Mouse (Mus musculus) ovary, postnatal 36 days (tissue): Measurements from ENCODE around the gene Rpl37.
A peak's percentile ranks its signal among the peaks of the same experiment; 100 is the strongest.

Source experiments
- DNase-seq: peaks from one replicate; pipeline ENCODE4 v3.0.0; 2022; ENCODE audit warnings: low spot score, mixed read lengths

Rpl37 gene

DNA sequence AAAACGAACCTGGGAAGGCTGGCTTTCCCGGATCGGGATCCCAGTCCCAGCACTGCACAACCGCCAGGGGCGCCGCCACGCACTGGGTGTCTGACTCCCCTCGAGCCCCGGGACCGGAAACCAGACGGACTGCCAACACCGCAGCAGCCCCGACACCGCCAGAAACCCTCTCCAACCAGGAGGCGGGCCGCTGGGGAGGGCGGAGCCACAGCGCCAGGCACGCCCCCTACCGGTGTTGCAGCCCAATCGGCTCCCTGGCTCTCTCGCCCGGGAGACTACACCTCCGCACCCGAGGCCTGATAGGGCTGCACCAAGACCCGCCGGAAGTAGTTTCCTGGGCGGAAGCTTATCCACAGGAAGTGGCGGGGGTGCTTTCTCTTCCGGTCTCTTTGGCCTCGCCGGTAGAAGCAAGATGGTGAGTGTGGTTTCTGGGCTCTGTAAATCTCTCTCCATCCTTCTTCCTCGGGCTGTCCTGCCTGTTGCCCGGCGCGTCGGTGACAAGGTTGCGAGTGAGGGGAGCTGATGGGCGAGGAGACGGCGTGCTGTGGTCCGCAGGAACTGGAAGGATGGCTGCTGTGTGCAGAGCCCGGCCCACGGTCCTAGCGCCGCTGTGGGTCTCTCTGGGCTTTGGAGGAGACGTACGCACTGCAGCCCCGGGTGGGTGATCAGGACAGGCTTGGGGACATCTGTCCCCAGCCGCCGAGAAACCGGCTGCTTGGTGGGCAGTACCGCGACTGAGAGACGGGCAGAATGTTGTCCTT is at the start of gene Rpl37:
Gene Rpl37, plus strand, starts transcription at position 376 of the 761 bp plus-strand sequence.
- DNase-seq: peak; percentile 100

DNA sequence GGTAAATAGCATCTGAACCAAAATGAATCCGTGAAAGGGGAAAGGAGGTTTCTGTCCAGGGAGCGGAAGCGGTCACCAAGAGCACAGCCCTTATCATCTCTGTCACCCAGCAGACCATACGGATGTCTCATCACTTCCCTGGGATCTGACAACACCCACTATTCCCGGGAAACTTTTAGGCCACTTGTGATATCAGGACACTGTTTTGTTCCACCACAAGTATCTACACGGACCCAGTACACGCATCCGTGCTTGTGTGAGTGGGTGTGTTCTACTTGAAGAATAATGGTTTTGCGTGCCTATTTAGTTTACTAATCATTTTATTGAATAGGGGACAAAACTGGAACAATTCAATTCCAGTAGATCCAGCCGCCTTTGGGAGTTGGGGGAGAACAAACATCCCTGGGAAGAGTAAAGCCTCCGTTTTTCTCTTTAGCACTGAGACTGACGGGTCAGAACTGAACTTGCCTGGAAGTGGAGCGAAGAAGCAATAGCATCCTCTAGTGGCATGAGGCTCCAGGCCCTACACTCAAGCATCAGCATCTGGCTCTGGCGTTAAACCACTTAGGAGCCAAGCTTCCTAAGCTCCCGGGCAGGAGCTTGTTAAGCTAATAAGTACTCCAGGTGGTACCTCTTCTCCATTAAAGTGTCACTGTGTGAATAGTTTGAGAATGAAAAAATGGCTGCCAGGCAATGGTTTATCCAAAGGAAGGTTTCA is 47.5 kb upstream of the Rpl37 start:
- peak; percentile 17 for DNase-seq

DNA sequence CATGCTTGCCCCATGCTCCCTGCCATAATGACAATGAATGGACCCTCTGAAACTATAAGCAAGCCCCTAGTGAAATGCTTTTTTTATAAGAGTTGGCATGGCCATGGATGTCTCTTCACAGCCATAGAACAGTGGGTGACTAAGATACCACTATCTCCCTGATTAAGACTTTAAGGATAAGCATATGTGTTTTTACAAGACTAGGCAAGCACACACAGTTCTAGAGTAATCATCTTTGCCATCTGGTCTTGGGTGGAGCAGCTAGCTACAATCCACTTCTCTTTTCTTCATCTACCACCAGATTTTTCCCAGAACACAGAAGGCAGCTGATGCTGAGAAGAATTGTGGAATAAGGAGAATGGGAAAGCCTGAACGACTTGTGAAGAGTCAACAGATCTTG is 35.2 kb upstream of the Rpl37 start:
- DNase-seq: no peak

DNA sequence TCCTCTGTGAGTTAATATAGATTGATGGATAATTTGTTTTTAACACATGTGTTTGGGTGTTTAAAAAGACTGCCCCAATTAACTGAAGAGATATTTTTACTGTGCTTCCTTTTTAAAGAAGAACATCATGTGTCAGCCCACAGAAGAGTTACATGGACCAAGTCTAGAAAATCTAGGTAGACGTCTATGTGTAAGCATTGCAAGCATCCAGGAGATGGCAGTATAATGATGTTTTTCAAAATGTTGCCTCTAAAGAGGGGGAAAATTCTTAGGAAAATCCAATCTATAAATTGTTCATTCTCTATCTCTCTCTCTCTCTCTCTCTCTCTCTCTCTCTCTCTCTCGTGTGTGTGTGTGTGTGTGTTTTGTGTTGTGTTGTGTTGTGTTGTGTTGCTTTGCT is 30.3 kb upstream of the Rpl37 start:
- no peak for DNase-seq

DNA sequence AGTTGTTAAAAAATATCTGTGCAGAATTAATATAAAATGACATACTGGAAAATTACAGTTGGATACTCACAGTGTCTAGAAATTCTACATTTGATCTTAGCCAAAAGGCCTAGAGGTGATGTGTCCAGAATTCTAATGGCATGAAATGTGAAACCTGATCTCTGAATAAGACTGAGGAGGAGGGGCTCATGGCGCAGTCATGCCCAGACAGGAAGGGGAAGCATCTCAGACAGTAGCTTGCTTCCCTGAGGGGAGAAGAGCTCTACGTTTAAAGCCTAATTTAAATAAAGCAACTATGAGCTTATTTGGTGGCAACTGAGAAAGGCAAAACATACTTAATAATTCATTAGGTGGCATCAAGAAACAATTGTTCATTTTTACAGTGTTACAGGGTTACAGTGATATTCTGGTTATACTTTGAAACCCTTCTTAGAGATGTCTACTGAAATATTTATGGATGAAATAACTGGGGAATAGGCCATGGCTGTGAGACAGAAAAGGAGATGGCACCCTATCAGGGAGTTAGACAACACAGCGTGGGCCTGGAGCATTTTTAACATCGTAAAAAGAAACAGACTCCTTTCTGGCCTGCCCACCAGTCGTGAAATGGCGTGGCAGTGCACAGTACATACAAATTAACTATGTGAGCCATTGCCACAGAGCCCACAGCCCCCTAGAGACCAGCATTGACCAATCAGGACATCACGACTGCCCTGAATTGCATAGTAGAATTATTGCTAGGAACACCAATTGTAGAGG is 27.4 kb upstream of the Rpl37 start:
- DNase-seq: no peak

DNA sequence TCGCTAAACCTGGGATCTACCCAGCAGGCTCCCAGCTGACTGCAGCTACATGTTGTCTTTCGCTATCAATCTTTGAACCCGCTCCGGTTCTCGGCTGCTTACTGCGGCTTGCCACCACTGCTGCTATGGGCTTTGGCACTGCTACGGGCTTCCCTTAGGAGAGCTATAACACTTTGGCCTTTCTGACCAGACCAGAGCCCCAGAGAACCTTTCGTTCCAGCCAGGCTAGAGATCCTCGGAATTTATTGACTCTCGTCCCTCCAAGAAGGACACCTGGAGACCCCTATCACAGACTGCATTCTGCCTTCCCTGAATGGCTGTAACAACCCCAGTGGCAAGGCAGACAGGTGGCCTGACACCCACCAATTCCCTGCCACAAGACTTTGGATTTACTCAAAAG is 26.3 kb upstream of the Rpl37 start:
- no peak for DNase-seq

DNA sequence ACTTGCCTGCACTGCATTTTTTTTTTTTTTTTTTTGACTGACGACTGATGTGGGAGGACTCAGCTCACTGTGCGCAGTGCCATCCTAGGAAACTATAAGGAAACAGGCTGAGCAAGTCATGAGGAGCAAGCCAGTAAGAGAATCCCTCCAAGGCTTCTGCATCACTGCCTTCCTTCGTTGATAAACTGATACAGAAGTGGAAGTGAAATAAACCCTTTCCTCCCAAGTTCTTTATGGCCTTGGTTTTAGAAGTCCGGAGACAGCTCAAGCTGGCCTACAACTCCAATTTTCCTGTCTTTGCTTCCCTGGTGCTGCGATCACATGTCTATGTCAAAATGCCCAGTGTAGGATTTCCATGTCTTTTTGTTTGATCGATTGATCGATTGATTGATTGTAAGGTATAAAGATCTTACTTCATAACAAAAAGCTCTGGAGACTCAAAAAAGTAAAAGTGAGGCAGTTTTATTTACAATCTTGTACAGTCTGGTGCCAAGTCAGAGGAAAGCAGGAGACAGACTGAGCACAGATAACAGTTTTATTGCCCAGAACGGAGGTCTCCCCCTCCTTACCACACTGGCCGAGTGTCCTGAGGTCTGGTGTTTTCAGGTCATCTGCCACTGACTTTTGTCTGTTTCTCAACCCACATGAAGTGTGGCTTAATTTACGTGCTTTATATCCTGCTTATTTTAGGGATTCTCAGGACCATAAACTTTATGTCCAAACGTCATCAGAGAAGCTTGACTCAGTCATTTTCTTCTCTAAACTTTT is 20.7 kb upstream of the Rpl37 start:
- DNase-seq: no peak

DNA sequence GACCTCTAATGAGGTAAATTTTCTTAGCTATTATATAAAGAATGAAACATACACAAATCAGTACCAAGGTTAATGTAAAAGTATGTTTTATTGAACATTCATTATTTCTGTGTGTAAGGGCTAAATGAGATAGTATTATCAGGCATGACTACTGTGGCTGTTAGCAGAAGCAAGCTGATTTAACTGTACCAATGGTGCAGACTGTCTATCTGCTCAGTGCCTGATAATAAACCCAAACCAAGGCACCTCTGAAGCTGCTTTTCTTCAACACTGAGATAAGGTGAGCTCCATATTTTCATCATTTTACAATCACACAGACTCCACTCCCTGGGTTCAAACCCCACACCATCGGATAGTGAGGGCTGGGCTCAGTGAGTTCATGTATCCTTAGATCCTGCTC is 19.1 kb upstream of the Rpl37 start:
- DNase-seq: no peak

DNA sequence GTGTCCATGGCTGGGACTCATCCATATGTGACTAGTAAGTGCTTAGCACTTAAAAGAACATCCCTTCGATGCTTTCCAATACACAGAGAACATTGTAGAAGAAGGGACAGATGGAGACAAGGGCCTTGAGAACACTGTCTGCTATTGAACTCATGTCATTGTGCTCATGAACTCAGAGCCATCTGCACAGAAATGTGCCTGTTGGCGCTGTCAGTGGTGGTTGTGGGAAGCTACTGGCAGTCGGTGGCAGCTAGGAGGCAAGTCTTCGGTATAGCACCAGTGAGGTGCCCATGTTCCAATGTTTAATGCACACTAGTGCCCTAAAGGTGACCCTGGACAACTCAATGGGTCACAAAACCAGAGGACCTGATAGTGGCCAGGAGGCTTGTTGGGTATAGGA is 14.1 kb upstream of the Rpl37 start:
- DNase-seq: no peak

DNA sequence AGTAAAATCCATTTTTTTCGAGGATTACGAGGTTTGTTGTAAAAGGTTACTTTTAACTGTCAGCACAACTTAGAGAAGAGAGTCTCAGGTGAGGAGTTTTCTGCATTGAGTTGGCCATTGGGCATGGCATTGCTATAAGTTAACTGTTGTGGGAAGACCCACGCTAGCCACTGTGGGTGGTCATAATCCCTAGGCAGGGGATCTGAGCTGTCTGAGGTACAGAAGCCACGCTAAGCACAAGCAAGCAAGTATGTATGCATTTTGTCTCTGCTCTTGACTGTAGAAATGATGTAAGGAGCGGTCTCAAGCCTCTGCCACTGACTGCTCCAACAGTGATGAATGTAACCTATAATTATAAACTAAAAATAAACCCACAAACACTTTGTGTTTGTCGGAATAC is 10.6 kb upstream of the Rpl37 start:
- DNase-seq: no peak

DNA sequence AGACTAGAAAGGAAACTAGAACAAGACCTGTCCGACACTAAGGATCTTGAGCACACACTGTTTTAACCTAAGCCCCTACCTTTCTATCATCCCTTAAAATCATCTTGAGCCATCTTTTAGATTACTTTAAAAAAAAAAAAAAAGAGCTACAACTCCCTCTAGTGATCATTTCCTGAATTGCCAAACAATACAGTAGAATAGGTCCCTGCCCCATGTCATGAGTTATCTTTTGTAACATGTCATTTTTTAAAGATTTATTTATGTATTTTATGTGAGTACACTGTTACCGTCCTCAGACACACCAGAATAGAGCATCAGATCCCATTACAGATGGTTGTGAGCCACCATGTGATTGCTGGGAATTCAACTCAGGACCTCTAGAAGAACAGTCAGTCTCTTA is 10.2 kb upstream of the Rpl37 start:
- DNase-seq: no peak

DNA sequence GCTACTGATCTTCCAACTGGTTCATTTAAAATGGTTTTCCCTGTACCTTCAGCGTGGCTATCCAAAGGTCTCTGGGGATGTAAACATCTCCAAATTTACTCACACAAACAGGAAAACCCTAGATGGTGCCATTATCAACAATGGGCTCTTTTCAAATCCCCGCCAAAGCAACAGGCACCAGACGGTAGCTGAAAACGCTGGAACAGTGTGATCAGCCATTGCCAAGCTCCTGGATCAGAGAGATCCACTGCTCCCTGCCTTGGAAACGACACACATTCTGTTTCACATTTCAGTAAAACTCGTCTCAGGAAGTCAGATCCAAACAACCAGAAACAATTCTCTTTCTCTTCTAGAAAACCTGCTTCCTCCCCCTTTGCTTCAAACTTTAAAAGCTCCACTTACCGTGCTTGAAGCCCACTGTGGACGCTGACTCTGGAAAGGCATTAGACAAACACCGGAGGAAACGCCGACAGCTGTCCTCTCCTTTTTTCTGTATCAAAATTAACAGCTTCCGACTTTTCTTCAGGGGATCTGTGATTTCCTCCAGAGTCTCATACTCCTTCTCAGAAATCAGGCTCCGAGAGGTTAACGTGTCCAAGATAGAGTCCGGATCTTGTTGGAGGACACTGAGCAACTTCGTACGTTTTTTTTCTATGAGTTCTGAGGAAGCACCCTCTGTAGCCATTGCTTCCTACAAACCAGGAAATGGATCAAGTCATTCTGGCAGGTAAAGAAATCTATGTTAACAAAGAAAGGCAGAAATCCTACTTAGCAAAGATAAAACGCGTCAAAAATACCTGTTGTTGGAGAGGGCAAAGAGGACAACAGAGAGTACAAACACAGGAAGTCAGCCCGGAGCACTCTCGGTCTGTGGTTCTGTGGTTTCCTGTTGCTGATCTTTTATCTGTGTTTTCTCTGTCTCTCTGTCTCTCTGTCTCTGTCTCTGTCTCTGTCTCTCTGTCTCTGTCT is 8.5 kb upstream of the Rpl37 start, which contains the start of gene Card6:
Gene Card6, minus strand, starts transcription at position 854 of the 969 bp plus-strand sequence.
- no peak for DNase-seq

DNA sequence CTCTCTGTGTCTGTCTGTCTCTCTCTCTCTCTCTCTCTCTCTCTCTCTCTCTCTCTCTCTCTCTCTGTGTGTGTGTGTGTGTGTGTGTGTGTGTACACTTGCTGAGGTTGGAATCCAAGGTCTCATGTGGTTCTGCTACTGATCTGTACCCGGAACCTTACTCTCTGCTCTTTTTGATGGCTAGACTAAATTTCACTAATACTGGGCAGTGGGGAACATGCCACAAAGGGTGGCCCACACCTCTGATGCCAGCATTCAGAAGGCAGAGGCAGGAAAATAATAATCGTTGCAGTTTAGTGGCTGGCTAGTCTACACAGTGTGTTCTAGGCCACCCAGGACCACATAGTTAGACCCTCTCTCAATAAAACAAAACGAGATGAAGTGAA is 7.8 kb upstream of the Rpl37 start:
- no peak for DNase-seq

DNA sequence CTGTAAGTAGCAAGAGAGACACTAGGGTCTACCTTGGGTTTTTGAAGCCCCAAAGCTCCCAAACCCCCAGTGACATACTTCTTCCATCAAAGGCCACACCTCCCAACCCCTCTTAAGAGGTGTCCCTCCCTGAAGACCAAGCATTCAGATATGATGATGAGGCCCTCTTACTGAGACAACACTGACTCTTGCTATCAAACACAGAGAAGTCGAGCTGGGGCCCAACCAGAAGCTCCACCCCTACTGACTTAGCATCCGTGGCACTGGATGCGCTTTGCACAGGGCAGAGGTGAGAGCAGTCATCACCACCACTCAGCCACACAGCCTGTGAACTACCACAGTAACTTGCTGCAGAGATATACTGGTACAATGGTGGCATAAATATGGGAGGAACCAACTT is 3.8 kb upstream of the Rpl37 start:
- no peak for DNase-seq

DNA sequence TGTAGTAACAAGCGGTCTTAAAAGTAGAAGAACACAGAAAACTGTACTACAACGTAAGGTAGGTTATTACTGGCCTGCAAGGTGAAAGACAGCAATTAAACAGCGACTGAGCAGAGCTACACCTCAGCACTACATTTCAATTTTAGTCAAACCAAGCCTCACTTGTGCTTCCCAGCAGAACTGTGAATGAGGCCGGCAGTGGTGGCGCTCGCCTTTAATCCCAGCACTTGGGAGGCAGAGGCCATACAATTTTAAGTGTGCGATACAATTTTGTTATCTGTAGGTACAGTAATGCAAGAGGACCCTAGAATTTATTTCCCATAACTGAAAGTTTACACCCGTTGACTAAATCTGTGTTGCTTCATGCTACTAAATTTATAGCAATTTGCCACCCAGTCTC is 1.3 kb upstream of the Rpl37 start:
- no peak for DNase-seq

DNA sequence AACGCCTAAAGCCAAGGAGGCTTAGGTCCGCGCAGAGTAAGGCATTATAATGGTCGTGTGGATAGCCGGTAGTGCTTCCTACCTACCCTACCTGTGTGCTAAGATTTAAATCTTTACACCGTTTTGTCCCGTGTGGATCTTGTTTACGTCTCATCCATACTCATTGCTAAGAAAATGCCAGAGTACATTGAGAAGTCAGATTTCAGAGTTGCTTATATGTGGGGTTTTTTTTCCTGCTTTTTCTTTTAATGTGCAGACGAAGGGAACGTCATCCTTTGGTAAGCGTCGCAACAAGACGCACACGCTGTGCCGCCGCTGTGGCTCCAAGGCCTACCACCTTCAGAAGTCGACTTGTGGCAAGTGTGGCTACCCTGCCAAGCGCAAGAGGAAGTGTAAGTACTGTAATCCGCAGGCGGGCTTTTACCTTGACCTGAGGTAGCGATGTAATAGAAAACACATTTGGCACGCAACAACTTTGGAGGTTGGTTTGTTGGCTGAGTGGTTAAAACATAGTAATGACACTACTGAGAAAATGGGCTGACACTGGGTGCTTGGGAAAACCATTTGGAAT is 671 bp downstream of the Rpl37 start:
- DNase-seq: no peak

DNA sequence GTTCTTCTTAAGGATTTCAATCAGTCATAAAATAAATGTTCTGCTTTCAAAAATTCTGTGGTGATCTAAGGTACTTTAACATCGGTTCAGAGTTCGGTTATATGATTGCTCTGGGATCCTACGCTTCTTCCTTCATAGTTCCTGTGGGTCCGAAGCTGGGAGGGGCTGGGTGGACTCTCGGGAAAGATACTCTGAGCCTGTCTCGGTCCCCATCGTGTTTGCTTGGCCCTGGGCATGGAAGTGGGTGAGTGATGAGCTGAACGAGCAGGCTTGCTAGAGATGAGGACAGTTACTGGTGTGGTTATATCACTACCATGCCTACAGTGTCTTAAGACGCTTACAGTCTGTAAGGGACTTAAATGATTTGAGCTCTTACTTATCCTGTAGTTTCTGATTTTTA is 2.2 kb downstream of the Rpl37 start:
- no peak for DNase-seq

DNA sequence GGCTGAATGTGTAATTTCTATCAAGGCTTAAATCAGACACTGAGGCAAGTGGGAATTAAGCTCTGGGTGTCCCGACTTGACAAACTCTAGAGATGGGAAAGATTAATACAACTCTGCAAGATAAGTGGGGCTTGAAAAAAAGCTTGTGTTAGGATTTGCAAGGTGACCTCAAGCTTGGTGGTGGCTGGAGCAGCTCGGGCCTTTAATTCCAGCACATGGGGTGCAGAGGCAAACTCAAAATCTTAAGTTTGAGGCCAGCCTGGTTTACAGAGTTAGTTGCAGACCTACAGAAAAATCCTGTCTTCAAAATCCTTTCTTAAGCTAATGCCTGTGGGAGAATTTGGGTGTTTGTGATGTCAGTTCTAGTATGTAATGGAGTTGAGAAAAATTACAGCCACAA is 2.7 kb downstream of the Rpl37 start:
- no peak for DNase-seq

DNA sequence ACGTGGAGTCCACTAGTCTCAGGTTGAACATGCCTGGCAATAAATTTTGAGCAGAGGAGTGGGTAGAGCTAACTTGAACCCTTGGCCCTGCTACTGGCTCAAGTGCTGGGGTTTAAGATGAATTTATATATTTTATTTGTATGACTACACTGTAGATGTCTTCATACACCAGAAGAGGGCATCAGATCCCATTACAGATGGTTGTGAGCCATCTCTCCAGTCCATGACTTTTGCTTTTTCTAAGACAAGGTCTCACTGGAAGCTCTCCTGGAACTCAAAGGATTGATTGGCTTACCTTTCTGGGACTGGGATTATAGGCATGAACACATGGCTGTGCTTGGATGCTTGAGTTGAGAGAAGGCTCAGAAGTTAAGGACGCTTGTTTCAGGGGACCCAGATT is 3.3 kb downstream of the Rpl37 start:
- no peak for DNase-seq

DNA sequence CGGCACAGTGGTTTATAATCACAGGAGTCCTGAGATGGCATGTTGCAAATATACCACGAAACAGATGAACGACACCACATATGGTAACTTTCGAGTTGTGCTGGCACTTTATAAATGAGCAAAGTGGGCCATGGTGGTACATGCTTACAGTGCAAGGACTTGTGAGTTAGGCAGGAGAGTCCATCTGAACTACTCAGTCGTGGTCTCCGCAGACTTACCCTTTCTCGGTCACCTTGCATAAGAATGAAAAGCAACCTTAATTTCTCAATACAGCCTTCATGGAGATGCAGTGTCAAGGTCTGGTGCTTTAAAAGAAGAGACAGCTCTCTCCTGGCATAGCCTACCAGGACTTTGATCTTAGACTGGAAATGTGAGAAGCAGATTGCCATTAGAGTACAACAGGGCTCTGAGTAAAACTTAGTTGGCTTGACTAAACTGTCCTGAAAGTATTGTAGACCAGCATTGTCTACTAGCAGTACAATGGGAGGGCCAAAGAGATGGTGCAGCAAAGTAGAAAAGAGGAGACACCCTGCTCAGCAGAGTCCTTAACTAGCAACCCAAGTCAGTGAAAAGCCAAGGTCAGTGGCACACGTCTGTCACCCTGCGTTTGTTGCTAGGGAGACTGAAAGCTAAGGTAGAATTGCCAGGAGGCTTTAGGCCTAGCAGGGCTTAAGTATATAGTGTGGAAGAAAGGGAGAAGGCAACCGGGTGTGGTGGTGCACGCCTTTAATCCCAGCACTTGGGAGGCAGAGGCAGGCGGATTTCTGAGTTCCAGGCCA is 5.3 kb downstream of the Rpl37 start:
- DNase-seq: no peak
